Mouse (Mus musculus) liver, adult (tissue): ENCODE results near the gene Bckdhb.

Experiments used
- GATA4 ChIP-seq: IDR thresholded peaks from 2 replicates; pipeline ENCODE4 v1.6.1; 2014; ENCODE audit warnings: mild to moderate bottlenecking, low read length; ENCODE audit not compliant: insufficient replicate concordance

The Bckdhb gene

DNA sequence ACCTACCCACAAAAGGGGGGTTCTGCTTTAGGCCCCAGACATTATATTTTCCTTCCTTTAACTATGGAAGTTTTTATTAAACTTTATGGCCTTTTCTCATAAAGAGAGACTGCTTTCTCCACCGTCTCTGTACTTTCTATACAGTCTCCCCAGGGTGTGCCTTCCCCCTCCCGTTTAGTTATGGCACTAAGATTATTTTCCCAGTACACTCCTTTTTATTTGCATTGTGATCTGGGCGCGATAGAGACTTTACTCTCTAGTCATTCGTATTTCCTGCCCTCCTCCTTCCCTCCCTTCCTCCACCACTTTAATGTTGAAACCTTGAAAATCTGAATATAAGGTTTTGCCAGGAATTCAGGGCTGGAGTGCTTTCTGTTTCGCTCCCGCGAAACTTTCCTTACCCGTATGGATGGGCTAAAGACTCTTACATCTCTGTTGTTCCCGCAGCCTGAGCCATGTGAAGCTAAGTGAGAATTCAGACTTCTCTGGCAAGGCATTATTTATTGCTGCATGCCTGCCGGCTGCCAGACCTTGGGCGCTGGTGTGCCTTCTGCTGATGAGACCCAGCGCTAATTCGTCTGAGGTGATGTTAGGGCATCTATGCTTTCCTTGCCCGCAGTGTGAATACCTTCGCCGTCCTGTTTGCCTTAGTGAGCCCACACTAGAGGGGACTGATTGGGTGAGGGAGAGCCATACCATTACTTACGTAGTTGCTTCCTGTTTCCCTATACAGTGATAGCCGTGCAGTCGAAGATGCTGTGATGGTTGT is 182.3 kb downstream of the Bckdhb start:
- no peak for TF ChIP-seq GATA4

- no peak for TF ChIP-seq GATA4
These were observed 183.6 kb downstream of the Bckdhb start for GRCm38 (mm10) chr9:84108534-84108933.

DNA sequence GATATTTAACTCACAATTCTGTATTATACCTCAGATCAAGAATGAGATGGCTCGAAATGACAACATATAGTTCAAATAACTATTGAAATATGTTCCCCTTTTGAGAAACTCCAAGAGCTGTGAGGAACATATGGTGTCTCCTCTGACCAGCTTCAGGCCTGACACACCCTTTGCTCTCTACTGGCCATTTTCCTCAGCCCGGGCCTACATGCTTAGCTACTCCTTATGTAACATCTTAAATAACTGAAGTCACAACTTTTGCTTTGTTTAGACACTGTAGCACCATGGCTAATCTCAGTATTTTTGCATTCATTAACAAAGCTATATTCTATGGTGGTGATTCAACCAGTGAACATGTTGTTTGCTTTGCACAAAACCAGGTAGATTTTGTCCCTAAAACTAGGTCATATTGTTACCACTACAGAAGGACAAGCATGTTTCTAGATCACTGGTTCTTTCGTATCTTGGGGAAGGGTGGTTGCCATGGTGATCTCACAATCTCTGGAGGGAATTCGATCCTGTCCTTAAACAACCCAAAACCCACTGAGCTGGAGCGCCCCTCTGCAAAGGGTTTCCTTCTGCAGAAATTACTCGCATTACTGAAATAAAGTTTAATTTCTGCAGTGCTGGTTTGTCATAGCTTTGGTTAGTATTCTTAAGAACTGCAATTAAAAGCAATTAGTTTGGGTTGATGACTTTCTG is 185.0 kb downstream of the Bckdhb start:
- no peak for TF ChIP-seq GATA4

DNA sequence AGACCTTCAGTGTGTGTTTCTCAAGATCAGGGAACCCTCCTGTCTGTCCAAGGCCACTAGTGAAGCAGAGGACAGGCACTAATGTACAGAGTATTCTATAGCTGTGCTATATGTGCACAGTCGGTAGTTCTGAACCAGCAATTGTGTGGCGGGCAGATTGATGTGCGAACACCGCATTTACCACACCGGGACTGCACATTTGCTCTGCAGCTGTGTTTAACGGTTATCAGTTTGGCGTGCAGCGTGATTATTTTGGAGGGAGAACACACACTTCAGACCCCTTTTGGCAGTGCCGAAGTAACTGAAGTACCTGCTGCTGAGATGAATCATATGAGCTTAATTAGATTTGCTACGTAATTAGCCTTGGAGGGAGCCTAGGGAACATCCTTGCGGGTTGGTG is 185.7 kb downstream of the Bckdhb start:
- no peak for TF ChIP-seq GATA4

DNA sequence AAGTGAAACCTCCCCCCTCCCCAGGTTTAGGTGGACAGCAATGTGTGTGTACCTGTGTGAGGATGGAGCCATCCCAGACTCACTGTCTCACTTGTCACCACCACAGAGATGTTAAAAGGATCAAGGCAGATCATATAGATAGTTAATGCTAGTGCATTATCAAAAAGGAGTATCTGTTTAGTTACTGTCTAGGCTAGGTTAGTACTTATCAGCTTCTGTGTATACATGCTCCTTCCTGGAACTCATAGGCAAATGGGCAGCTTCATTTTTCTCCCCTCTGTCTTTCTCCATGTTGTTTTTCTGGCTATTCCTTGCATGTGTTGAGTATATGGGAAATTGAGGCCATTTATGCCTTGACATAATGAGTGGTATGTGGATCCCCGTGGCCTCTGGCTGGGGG is 187.4 kb downstream of the Bckdhb start:
- TF ChIP-seq GATA4, result no peak

- no peak for TF ChIP-seq GATA4
These were observed 188.1 kb downstream of the Bckdhb start for GRCm38 (mm10) chr9:84112842-84113568.

DNA sequence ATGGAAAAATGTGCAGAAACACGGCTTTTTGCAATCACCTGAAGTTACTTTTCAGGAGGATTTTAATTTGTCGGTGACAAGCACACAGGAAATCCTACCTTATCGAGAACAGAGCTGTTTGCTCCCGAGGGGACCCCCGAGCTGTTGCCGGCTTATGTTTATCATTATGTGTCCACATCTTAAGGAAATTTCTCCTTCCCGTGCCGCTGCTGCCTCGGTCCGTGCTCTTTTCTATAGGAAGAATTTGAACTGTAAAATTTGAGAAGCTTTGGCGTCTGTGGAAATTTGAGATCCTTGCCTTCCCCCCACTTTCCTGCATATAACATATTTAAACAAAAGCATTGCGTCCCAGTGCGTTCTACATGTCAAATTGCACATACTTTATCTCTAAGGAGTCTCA is 189.3 kb downstream of the Bckdhb start:
- no peak for TF ChIP-seq GATA4

DNA sequence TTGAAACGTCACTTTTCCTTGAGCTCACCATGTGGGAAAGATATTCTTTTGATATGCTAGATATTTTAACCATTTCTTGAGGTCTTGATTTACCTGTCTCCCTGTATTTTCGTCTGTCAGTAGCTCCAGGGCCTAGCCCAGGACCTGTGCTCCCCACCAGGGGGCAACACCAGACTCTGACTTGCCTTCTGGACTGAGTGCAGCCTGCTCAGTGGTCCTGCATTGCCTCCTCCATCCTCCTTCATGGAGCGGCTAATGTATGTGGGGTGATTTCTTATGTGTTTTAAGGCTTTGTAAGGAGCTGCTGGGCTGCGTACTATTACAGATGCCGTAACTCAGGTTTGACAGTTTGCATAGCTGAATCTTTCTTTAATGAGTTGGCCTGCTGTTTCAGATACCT is 192.4 kb downstream of the Bckdhb start:
- no peak for TF ChIP-seq GATA4

- TF ChIP-seq GATA4, result no peak
These were observed 200.1 kb downstream of the Bckdhb start for GRCm38 (mm10) chr9:84124996-84125395.

DNA sequence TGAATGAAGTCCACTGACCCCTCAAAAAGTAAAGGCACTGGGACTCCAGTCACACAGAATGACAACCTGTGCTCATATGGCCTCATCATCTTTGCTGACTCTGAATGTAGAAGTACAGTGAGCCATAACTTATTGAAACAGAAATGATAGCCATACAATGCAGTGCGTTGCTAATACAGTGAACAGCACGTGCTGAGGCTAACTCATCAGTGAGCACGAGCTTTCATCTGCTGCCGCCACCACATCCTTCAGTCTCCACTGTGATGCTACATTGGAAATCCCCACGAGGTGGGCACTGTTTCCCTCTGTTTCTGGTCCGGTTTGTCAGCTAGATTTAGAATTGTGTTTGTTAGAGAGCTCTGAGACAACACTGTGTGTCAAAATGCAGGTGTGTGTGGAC is 205.4 kb downstream of the Bckdhb start:
- TF ChIP-seq GATA4, result no peak

- TF ChIP-seq GATA4, result no peak
These were observed 210.1 kb downstream of the Bckdhb start for GRCm38 (mm10) chr9:84135062-84135461.

- TF ChIP-seq GATA4, result no peak
These were observed 212.2 kb downstream of the Bckdhb start for GRCm38 (mm10) chr9:84137192-84137591.

GRCm38 (mm10) chr9:84148124-84148523 is 223.2 kb downstream of the Bckdhb start:
- TF ChIP-seq GATA4, result no peak
